Mouse (Mus musculus) CH12.LX (cell line): ENCODE data around the gene Gm17416.

Experiments used
- CTCF ChIP-seq, 2 experiments: IDR thresholded peaks in 1 of 2; conservative IDR thresholded peaks in 1 of 2; 2 replicates each; pipeline ENCODE4 v1.5.1; 2011 to 2012; ENCODE audit warnings: low read depth in 2 of 2, low read length in 2 of 2, improper control_type of control experiment in 1 of 2, inconsistent platforms in 1 of 2, mild to moderate bottlenecking in 1 of 2, moderate library complexity in 1 of 2
- EP300 ChIP-seq: IDR thresholded peaks from 2 replicates; pipeline ENCODE4 v1.6.1; 2011; ENCODE audit warnings: low read length, improper control_type of control experiment

DNA sequence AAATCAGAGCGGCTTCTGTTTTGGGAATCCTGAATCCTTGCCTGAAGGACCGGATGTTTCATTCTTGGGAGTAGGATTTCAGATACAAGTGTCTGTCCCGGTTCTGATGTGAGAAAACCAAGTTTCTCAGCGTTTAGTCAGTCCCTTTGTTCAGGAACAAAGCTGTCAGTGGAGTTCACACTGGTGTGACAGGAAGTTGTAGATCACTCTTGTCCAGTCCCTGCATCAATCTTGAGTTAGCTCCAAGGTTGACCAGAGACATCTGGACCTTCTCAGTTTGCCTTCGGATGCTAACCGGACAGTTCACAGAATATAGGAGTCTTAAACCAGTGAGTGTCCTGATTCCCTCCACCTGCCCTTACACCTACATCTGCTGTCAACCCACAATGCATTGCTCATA is 38.6 kb downstream of the Gm17416 start:
- TF ChIP-seq CTCF (conservative IDR thresholded peaks at IDR 0.05 in 1 of 2, IDR thresholded peaks at IDR 0.05 in 1 of 2; ENCODE audit: low read depth in 2 of 2, low read length in 2 of 2) (no peak), EP300 (no peak)
